Mouse (Mus musculus) cerebellum, adult 11 months (tissue): ENCODE data around the gene Klhl36.

Experiments
- DNase-seq: peaks from one replicate; pipeline ENCODE4 v3.0.0; 2022

Gene Klhl36

GRCm38 (mm10) chr8:119861706-119862389 lies at the start of gene Klhl36:
Klhl36 (plus strand) TSS chr8:119862266.
- DNase-seq = peak; percentile 97

- DNase-seq = no peak
Measured at GRCm38 (mm10) chr8:119812650-119813431, 49.2 kb upstream of the Klhl36 start.

- DNase-seq = no peak
Measured at GRCm38 (mm10) chr8:119816219-119816618, 45.8 kb upstream of the Klhl36 start.

GRCm38 (mm10) chr8:119817446-119817845 lies 44.6 kb upstream of the Klhl36 start:
- DNase-seq = no peak

GRCm38 (mm10) chr8:119819316-119819715 lies 42.8 kb upstream of the Klhl36 start:
- DNase-seq = no peak

- DNase-seq = no peak
Measured at GRCm38 (mm10) chr8:119819976-119820375, 42.1 kb upstream of the Klhl36 start.

- DNase-seq = no peak
Measured at GRCm38 (mm10) chr8:119821691-119822090, 40.4 kb upstream of the Klhl36 start.

GRCm38 (mm10) chr8:119823278-119823677 lies 38.8 kb upstream of the Klhl36 start:
- DNase-seq = no peak

- no peak for DNase-seq
Measured at GRCm38 (mm10) chr8:119824100-119824499, 38.0 kb upstream of the Klhl36 start.

GRCm38 (mm10) chr8:119824809-119825273 lies 37.2 kb upstream of the Klhl36 start:
- DNase-seq = no peak

- no peak for DNase-seq
Measured at GRCm38 (mm10) chr8:119825950-119826730, 35.9 kb upstream of the Klhl36 start.

- no peak for DNase-seq
Measured at GRCm38 (mm10) chr8:119826982-119827381, 35.1 kb upstream of the Klhl36 start.

- DNase-seq = no peak
Measured at GRCm38 (mm10) chr8:119827721-119828153, 34.3 kb upstream of the Klhl36 start.

GRCm38 (mm10) chr8:119829015-119829414 lies 33.1 kb upstream of the Klhl36 start:
- DNase-seq = no peak

GRCm38 (mm10) chr8:119829420-119829819 lies 32.6 kb upstream of the Klhl36 start:
- DNase-seq = no peak

GRCm38 (mm10) chr8:119829870-119830580 lies 32.0 kb upstream of the Klhl36 start:
- DNase-seq = no peak

GRCm38 (mm10) chr8:119830589-119830988 lies 31.5 kb upstream of the Klhl36 start:
- no peak for DNase-seq

GRCm38 (mm10) chr8:119831336-119831995 lies 30.6 kb upstream of the Klhl36 start:
- DNase-seq = peak; percentile 69

- no peak for DNase-seq
Measured at GRCm38 (mm10) chr8:119832101-119832617, 29.9 kb upstream of the Klhl36 start.

GRCm38 (mm10) chr8:119832931-119833330 lies 29.1 kb upstream of the Klhl36 start:
- DNase-seq = no peak

- no peak for DNase-seq
Measured at GRCm38 (mm10) chr8:119834676-119835075, 27.4 kb upstream of the Klhl36 start.

GRCm38 (mm10) chr8:119835270-119835669 lies 26.8 kb upstream of the Klhl36 start:
- DNase-seq = no peak
